Mouse (Mus musculus): ENCODE data around the gene Snapin.

Snapin gene

DNA sequence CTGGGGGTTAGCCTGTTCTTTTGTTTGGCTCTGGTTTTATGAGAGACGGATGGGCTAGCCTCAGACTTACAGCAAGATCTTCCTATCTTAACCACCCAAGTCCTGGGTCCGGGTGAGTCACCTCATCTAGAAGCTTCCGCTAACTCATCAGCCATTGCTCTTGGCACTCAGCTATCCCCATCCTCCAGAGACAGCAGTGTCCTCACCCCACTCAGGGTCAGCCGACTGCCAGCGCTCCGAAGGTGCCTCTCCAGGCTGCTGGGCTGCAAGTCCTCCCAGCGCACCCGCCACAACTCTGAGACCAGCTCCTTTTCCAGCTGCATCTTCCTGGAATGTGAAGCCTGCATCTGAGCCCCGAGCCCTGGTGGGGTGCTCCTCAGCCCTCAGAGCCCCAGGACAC lies 31.1 kb downstream of the Snapin start:
- no peak for DNase-seq (ENCODE audit: extremely low spot score, low spot score)

GRCm38 (mm10) chr3:90454931-90455330 lies 35.9 kb downstream of the Snapin start:
- no peak for DNase-seq (ENCODE audit: extremely low spot score, low spot score)

- no peak for DNase-seq (ENCODE audit: extremely low spot score, low spot score)
These were observed 39.3 kb downstream of the Snapin start for GRCm38 (mm10) chr3:90451396-90452095.

DNA sequence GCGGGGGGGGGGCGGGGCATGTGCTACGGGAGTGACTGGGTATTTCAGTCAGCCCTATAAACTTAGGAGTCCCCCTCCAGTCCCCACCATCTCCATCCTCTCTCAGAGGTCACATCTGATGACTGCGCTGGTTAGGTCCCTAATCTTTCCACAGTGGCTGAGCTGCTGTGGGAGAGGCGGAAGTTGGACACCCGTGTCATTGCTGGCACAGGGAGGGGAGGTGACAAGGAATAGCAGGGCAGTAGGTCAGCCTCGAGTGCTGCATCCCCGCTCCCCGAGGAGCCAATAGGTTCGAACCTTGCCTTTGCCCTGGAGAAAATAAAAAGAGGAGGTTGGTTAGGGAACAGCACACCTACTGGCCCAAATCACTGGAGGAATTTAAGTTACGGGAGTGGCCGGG lies 40.0 kb downstream of the Snapin start:
- no peak for DNase-seq (ENCODE audit: extremely low spot score, low spot score)

- DNase-seq (ENCODE audit: extremely low spot score, low spot score), result no peak
These were observed 42.2 kb downstream of the Snapin start for GRCm38 (mm10) chr3:90448626-90449025.

- DNase-seq (ENCODE audit: extremely low spot score, low spot score), result no peak
These were observed 43.7 kb downstream of the Snapin start for GRCm38 (mm10) chr3:90447123-90447494.

- peak; percentile 89 for DNase-seq (ENCODE audit: extremely low spot score, low spot score)
These were observed 44.3 kb downstream of the Snapin start for GRCm38 (mm10) chr3:90446389-90447122.

DNA sequence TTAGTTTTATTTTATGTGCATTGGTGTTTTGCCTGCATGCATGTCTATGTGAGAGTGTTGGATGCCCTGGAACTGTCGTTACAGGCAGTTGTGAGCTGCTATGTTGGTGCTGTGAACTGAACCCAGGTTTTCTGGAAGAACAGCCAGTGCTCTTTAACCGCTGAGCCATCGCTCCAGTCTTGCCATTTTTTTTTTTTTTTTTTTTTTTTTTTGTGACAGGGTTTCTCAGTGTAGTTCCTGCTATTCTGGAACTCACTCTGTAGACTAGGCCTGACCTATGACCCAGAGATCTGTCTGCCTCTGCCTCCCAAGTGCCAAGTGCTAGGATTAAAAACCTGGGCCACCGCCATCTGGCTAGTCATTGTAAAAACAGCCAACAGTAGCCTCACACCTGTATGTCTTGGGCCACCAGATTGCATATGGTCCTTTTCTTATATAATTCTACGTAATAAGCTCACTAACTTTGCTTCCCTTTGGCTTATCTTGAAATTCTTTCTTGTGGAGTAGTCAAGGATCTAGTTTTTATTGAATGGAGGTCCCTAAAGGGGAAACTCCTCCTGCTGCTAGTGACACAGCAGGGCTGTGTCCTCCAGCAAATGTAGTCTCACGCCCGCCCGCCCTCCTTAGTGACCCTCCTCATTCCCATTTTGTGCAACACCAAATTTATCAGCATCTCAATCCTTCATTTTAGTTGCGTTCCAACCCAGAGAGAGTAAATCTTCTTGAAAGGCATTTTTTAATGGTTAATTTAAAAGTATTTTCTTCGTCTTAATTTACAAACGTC lies 45.2 kb downstream of the Snapin start:
- no peak for DNase-seq (ENCODE audit: extremely low spot score, low spot score)

DNA sequence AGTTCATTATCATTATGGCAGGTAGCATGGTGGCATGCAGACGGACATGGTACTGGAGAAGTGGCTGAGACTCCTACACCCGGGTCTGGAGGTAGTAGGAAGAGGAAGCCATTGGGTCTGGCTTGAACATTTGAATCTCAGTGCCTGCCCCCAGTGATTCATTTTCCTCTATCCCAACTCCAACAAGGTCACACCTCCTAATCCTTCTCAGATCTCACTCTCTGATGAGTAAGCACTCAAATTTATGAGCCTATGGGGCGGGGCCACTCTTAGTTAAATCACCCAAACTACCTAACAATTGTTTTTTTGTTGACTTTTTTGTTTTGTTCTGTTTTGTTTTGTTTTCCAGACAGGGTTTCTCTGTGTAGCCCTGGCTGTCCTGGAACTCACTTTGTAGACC lies 46.9 kb downstream of the Snapin start:
- no peak for DNase-seq (ENCODE audit: extremely low spot score, low spot score)

GRCm38 (mm10) chr3:90440756-90441155 lies 50.1 kb downstream of the Snapin start:
- no peak for DNase-seq (ENCODE audit: extremely low spot score, low spot score)

Data from neural tube, embryonic 10.5 days (tissue).